Mouse (Mus musculus) right cerebral cortex, postnatal 25 days (tissue): Measurements from ENCODE around the gene Letmd1.

Experiments
- DNase-seq: peaks from one replicate; pipeline ENCODE4 v3.0.0; 2022

The Letmd1 gene

DNA sequence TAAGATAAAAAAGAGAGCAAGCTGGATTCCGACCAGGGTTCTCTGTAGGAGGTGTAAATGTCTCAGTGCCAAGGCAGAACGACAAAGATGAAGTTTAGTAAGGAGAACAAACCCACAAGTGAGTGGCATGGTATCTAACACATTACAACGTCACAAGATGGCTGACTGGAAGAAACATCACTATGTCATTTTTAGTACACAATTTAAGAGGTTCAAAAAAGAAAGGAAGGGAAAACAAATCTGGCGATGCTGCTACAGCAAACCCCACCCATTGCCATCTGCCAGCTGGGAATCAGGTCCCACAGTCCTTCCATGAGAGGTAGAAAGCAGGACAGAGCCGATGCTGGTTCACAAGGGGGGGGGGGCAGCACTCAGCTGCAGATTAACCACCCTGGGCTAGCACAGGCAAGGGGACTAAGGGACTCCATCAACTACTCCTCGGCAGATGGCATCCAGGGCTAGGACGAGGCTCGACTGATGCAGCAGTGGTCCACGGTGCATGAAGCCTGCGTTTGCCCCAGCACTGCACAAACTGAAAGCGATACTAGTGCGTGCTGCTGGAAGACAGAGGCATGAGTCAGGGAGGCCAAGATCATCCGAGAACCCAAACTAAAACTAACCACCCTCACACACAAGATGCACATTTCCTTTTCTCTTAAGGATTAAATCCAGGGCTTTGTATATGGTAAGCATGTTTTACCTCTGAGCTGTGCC lies 39.8 kb downstream of the Letmd1 start:
- no peak for DNase-seq

- no peak for DNase-seq
Measured at GRCm38 (mm10) chr15:100510072-100510471, 41.2 kb downstream of the Letmd1 start.

- DNase-seq, result no peak
Measured at GRCm38 (mm10) chr15:100513387-100513786, 44.6 kb downstream of the Letmd1 start.

DNA sequence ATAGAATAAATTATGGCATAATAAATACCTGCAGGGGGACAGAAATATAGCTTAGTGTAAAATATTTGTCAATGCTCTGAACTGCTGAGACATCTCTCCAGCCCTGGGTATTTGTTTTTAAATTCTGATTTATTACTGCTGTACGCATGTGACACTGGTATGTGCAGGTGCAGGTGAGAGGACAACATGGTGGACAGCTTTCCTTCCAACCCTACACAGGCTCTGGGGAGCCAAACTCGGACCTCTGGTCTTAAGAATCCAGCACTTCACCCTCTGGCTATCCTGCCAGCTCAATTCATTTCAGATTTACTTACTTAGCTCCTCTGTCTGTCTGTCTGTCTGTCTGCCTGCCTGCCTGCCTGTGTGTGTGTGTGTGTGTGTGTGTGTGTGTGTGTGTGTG lies 46.3 kb downstream of the Letmd1 start:
- no peak for DNase-seq

DNA sequence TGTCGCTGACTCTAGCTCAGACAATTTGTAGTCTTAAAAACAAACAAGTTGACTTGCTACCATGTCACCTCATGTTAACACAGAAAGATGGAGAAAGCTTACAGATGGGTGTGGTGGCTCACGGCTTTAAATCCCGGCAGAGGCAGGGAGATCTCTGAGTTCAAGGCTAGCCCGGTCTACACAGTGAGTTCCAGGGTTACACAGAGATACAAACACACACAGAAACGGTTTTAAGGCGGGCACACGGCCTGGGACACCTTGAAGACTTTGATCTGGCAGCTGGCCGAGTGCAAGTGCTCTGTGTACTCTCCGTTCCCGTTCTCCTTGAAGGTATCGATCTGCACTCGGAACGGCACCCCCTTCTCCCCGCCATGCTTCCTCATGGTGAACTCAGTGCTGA lies 51.5 kb downstream of the Letmd1 start:
- DNase-seq, result no peak

DNA sequence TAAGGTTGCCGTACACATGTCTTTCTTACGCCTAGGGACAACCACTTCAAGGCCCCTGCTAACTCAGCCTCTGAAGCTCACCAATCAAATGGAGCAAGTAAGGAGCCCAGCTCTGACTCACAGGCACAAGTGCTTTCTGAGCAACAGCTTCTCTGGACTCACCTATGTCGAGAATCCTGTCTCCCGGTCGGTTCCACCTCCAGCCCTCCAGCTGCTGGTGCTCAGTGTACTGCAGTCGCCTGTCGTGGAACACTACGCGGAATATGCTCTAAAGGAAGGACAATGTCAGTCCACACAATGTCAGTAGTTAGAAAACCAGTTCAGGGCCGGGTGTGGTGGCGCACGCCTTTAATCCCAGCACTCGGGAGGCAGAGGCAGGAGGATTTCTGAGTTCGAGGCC lies 56.6 kb downstream of the Letmd1 start:
- DNase-seq, result no peak

- DNase-seq, result no peak
Measured at GRCm38 (mm10) chr15:100527900-100528299, 59.1 kb downstream of the Letmd1 start.
